Mouse (Mus musculus): ENCODE results near the gene Rnf215.
"Not testable (repeated sequence)": the region's sequence is repeated elsewhere in the genome, so short reads cannot be mapped to it uniquely, and the experiment has no call there.

Gene Rnf215

DNA sequence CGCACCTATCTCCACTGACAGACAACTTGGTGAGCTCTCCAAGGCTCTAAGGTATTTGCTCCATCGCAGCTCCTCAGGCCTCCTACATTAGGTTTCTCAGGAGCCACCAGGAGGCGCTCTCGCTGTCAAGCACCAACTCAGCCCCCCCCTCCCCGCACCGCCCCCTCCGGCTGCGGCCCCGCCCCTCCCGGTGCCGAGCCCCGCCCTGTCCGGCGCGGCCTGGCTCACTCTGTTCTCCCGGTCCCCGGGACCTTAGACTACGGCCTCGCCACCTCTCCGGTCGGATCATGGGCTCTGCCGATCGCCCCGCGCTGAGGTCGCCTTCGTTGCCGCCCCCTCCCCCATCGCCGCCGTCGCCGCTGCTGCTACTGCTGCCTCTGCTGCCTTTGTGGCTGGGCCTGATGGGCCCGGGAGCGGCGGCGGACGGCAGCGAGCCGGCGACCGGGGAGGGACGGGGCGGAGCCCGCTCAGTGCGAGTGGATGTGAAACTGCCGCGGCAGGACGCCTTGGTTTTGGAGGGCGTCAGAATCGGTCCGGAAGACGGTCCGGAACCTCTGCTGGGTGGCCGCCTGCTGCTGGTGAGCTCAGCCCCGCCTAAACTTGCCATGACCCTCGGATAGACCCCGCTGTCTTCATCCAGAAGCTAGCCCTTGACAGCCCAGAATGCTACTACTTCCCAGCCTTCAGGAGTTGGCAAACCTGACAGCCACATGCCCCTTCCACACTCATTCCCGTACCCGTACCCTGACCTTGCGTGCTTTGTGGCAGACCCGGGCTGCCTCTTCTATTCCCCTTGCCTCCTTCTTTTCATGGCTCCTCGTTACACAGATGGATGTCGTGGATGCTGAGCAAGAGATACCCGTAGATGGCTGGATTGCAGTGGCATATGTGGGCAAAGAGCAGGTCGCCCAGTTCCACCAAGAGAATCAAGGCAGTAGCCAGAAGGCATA lies at the start of gene Rnf215:
Gene Rnf215 (plus strand): TSS at position 217 of the 950 bp plus-strand sequence.
- peak; percentile 89 to 92 for DNase-seq

DNA sequence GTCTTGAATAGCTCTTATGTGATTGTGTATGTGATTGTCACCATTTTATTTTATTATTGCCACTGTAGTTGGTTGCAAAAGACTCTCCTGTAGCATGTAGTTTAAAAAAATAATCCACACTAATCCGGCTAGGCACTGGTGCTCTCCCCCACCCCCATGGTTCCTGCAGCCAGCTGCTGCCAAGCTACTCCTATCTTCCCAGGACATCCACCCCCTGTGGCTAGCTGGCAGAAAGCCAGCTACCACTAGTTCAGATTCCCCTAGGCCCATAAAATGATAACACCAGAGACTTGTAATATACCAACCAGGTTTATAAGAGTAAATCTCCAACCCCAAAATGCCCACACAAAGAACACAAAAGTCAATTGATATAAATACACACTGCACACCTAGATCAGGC lies 48.8 kb upstream of the Rnf215 start:
- DNase-seq, result no peak

GRCm38 (mm10) chr11:4087267-4087666 lies 47.7 kb upstream of the Rnf215 start:
- no peak for DNase-seq

DNA sequence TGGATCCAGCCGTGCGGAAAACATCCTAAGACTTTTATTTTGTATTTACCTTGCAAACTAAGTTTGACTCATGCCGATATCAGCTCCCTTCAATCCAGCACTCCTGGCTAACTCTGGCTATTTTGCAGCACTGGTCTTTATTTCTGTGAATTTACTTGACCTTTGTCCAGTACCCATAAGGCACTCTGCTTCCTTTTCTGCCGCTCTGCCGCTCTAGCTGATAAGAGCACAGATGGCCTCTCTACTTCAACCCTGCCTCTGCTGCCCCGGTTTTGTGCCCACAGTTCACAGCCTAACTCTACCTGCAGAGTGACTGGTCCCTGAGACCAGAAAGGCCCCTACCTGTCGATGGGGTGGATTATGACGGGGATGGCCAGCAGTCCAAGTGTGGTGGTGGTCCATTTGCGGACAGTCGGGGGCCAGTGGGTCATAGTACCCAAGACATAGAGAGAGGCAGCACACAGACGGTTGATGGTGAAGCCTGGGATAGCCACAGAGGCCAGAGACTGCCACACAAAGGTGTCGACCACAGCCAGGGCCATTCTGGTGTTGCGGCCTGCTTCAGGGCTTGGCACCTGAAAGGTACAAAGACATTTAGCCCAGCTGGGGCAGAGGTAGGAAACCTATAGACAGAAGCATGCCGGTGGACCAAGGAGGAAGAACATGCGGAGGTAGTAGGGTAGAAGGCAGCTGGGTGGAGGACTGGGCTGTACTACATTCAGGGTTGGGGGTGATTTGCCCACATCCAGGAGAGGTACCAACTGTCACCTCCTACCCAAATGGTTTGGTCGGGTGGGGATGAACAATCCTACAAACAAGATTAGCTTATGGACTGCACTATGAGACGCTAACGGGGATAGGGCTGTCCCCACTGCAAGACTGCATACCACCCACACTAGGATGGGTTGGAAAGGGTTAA lies 41.3 kb upstream of the Rnf215 start:
- no peak for DNase-seq

DNA sequence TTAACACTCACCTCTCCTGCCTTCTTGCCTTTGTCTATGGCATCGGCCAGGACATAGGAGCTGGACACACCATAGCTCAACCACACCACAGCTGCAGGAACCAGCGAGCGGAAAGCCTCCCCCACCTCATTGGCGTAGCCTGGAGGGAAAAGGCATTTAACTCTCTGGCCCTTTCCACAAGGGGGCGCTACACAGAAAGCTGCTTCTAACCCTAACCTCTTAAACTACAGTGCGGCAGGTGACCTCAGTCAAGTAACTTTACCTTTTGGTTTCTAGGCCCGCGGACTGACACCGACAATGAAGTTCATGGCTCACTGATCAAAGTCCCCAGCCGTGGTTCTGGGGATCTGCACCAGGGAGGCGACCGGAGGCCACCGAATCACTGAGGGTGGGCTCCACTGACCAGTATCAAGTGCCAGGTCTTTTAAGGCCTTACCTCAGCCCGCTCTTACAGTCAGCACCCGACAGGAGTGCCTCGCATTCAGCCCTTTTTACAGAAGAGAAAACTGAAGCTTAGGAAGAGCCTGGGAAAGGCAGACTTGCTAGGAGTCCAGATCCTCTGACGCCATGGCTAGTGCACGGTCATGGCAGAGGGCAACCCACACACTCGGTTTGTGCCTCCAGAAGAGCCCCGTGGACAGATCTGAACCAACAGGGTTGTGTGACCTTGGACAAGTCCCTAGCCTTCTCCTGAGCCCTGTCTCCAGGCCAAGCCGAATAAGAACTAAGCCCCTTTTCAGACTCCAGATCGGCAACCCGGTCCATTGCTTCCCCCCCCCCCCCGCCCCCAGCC lies 40.4 kb upstream of the Rnf215 start:
- peak; percentile 89 for DNase-seq

DNA sequence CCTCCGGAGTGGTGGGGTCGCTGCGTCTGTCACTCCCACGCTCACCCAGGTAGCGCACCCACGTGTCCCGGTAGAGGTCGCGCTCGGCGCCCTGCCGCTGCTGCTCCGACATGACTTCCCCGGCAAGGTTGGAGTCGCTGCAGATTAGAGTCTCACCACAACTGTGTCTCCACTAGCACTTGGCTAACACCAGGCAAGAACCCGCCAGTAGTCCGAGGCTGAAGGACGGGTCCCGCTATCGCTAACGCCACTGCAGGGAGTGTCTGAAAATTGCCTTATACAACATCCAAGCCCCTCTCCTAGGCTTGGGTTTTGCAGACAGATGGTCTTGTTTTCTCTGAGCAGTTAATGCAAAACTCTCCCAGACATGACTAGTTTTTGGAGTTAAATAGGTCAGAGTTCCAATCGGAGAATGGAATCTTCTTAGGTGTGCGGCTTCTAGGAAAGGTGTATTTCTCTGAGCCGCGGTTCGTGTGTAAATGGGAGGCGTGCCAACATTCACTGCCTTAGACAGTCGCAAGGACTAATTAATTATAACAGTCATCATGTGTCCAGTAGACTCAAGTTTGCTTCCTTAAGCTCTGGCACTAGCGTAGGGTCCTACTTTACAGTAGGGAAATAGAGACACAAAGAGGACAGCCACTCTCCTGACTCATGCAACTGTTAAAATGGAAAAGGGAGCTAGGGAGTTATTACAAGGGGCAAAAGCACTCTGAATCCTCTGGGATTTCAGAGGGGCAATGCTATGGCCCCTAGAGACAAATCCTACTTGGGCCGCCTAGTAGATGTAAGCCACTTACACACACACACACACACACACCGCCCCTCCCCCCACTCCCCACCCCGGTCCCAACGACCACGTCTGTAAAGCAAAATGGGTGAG lies 39.6 kb upstream of the Rnf215 start, which contains the start of gene Mtfp1:
Gene Mtfp1 (minus strand): TSS at position 275 of the 883 bp plus-strand sequence.
- peak; percentile 61 to 62 for DNase-seq

GRCm38 (mm10) chr11:4096054-4096984 lies 38.7 kb upstream of the Rnf215 start:
- peak; percentile 93 to 94 for DNase-seq

DNA sequence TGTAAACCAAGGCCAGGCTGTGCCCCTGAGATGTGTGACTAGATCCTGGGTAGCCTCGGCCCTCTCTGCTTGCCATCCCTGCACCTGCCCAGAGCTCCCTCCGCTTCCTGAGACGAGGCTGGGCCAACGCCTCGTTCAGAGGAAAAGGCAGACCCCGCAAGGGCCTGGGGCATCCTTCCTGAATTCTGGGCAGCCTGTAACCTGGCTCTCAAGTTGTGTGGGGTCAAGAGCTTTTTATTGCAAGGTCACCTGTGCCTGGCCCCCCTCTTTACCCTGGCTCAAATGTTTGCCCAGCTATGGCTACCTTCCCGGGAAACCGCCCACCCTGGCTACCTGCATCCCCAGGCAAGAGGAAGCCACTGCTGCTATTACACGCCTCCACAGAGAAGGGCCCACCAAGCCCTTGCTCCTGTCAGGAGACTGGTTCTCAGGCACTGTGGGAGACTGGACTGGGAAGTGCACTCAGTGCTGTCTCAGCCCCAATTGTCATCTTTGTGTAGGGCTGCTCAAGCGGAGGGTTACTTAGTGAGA lies 37.8 kb upstream of the Rnf215 start:
- no peak for DNase-seq

- peak; percentile 30 to 43 for DNase-seq
Measured at GRCm38 (mm10) chr11:4098120-4098519, 36.9 kb upstream of the Rnf215 start.

GRCm38 (mm10) chr11:4098816-4099215 lies 36.2 kb upstream of the Rnf215 start:
- no peak for DNase-seq

- DNase-seq, result no peak
Measured at GRCm38 (mm10) chr11:4099447-4099846, 35.6 kb upstream of the Rnf215 start.

DNA sequence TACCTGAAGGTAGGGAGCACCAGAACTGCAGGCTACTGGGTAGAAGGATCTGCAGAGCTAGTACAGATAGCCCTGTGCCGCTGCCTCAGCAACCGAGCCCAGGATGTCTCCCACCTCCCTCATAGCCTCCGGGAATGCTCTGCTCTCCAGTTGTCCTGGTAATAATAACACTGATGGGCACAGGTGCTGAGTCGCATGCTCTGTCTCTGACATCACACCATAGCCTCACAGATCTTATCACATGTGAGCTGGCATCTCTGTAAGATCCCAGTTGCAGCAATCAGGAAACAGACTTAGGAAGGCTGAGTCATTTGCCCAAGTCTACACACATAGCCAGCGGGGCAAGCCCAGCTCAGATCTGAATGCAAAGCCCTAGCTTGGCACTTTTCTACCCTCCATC lies 33.2 kb upstream of the Rnf215 start:
- no peak for DNase-seq

DNA sequence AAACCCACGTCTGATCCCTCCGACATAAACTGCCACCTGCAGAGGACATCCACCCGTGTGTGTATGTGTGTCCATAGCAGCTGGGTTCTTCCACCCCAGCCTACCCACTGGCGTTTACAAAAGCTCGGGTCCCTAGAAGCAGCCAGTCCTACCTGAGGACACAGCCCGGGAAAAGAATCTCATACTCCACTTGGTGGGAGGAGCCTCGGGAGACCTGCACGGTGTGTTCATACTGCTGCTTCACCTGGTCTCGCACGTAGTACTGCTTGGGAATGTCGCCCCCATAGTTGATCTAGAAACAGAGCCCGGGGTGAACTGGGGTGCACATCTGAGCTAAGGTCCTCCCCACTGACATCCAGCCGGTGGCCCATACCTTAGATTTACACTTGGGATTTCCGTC lies 31.5 kb upstream of the Rnf215 start:
- DNase-seq, result no peak

DNA sequence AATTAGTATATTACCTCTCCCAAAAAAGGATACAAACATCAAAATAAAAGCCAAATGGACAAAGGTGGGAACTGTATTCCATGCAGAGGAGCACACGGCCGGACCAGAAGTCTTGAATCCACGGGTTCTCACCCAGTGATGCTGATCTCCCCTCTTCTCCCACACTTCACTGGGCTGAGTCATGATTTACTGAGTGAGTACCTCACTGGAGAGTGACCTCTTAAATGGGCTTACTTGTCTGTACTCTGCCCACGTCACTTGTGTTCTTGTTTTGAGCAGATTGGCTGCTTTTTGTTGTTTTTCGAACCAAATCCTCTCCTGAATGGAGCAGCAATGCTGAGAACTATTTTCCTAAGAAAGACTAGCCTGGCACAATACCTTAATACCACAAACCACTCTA lies 30.0 kb upstream of the Rnf215 start:
- DNase-seq, result no peak

DNA sequence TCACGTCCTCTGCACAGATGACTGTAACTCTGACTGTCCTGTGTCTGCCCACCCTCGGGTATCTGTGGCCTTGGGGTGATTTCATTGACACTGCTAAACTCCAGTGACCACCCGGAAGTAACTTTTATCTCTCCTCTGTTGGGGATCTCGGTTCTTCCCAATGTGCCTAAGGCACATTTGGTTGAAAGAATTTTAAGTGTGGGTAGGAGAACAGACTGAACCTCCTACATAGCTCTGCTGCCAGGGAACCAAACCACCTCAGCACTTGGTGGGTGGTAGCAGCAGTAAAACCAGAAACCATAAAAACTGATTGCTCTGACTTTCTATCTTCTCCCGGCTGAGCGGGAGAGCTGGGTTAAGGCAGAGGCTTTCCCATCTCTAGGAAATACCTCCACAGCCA lies 29.6 kb upstream of the Rnf215 start:
- no peak for DNase-seq

GRCm38 (mm10) chr11:4107901-4108300 lies 27.1 kb upstream of the Rnf215 start:
- DNase-seq, result not testable (repeated sequence)

- no peak for DNase-seq
Measured at GRCm38 (mm10) chr11:4108691-4109090, 26.3 kb upstream of the Rnf215 start.

DNA sequence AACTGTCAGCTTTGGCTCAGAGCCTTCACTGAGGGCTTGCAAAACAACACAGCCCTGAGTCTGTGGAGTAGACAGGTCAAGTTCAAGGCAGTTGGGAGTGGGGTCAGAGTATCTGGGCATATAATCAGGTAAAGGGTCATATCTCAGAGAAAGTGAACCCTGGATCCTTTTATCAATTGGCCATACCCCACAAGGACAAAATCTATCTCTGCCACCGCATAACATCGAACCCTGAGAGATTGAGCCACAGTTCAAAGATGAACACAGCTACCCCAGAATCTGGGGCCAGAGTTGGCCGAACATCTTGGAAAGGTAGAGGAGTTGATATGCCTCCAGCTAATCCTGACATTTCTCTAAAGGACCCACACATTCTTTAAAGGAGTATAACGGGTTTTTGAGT lies 23.0 kb upstream of the Rnf215 start:
- no peak for DNase-seq

- DNase-seq, result no peak
Measured at GRCm38 (mm10) chr11:4112861-4113260, 22.1 kb upstream of the Rnf215 start.

- DNase-seq, result no peak
Measured at GRCm38 (mm10) chr11:4113496-4113895, 21.5 kb upstream of the Rnf215 start.
